Mouse (Mus musculus): ENCODE data around the gene Cdca5. TPM values are rescaled to one million over a fixed set of nuclear protein-coding genes. Genes with fewer than 3 reads are reported as not detected.
A peak's percentile ranks its signal among the peaks of the same experiment; 100 is the strongest.
"Not testable (repeated sequence)": the region's sequence is repeated elsewhere in the genome, so short reads cannot be mapped to it uniquely, and the experiment has no call there.

The Cdca5 gene
- polyA plus RNA-seq, 2 experiments, result 23.1 to 30.9 TPM

DNA sequence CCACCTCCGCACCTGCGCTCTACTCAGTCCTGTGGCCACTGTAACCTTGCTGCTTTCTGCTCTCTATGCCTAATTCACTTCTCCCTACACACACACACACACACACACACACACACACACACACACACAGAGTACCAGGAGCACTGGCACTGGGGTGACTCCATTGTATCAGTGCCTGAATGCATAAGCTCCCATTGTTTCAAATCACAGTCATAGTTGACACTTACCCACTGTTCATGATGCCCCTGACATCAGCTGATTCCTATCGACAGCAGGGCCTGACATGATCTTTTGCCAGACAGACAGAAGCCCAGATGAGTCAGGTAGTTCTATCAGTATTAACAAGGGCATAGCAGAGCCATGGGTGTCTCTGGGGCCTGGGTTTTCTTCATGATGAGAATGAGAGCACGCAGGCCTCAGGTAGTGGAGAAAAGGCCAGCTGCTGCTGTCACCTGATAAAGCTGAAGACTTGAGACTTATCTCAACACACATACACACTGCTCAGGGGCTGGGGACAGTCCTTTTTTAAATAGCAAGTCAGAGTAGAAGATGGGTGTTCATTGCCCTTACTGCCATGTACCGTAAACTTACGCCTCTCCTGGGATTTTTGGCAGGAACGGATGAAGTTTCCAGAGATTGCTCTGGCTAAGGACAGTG, 47.5 kb downstream of the Cdca5 start:
- Histone ChIP-seq H3K27me3 (ENCODE audit: control insufficient read depth, insufficient read depth, low read length) (no peaks in the 10 kb centered on the region), H3K36me3 (replicated peaks; ENCODE audit: control insufficient read depth, insufficient read depth, low read depth) (0 out of 2 replicates have a peak, but pooled peaks cover 2% of the 10 kb centered on the region), H3K4me1 (replicated peaks; ENCODE audit: control insufficient read depth in 2 of 2, insufficient read depth in 2 of 2, low read length in 1 of 2) (peaks cover 55 to 56% of the 10 kb centered on the region in 2 experiments), H3K27ac (peak overlapping the region; percentile 98), H3K4me3 (ENCODE audit: insufficient read depth in 1 of 2, low read depth in 2 of 2, low read length in 2 of 2) (peak overlapping the region; percentile 53 to 59), H3K4me2 (ENCODE audit: low read depth) (peak overlapping the region; percentile 91), H3K9ac (replicated peaks) (peak overlapping the region; percentile 64), H3K9me3 (ENCODE audit: control insufficient read depth, low read length) (no peaks in the 10 kb centered on the region)
- DNase-seq (ENCODE audit: low read depth in 3 of 3, low spot score in 3 of 3) (peak; percentile 77 to 81 (median 81)), ATAC-seq (ENCODE audit: insufficient read depth) (peak; percentile 78)
- WGBS (ENCODE audit: insufficient replicate concordance), result 44% methylated on average over 7 of the region's 7 CpGs
- TF ChIP-seq CTCF (IDR thresholded peaks at IDR 0.05; ENCODE audit: low read depth) (no peak), EP300 (IDR thresholded peaks at IDR 0.05; ENCODE audit: low read depth) (peak; percentile 90)

DNA sequence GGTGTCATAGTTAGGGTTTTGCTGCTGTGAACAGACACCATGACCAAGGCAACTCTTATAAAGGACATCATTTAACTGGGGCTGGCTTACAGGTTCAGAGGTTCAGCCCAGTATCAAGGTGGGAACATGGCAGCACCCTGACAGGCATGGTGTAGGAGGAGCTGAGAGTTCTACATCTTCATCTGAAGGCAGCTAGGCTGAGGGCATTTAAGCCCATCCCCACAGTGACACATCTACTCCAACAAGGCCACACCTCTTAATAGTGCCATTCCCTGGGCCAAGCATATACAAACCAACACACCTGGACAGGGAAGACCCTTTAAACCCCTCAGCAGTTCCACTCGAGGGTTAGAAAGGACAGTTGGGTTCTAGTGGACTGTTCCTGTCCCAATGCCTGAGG, 48.4 kb downstream of the Cdca5 start:
- WGBS (ENCODE audit: insufficient replicate concordance), result 28% methylated on average over 1 of the region's 1 CpGs
- DNase-seq (ENCODE audit: low read depth in 3 of 3, low spot score in 3 of 3); H3K36me3 ChIP-seq (replicated peaks; ENCODE audit: control insufficient read depth, insufficient read depth, low read depth); H3K27me3 ChIP-seq (ENCODE audit: control insufficient read depth, insufficient read depth, low read length); H3K9me3 ChIP-seq (ENCODE audit: control insufficient read depth, low read length): not testable (repeated sequence)
- peak overlapping the region; percentile 4 to 53; a peak in 2 of 4 replicates for H3K4me3 ChIP-seq (ENCODE audit: insufficient read depth in 1 of 2, low read depth in 2 of 2, low read length in 2 of 2)
- peaks cover 55 to 56% of the 10 kb centered on the region in 2 experiments for H3K4me1 ChIP-seq (replicated peaks; ENCODE audit: control insufficient read depth in 2 of 2, insufficient read depth in 2 of 2, low read length in 1 of 2)
- H3K4me2 ChIP-seq (ENCODE audit: low read depth), result peak overlapping the region; percentile 91
- H3K27ac ChIP-seq, result peak overlapping the region; percentile 98
- H3K9ac ChIP-seq (replicated peaks), result peak overlapping the region; percentile 64
- ATAC-seq (ENCODE audit: insufficient read depth), result peak; percentile 47; the same call in 1 of the 2 replicates

GRCm38 (mm10) chr19:6136397-6136796, 51.6 kb downstream of the Cdca5 start:
- Histone ChIP-seq H3K27me3 (ENCODE audit: control insufficient read depth, insufficient read depth, low read length) (no peaks in the 10 kb centered on the region), H3K4me2 (ENCODE audit: low read depth) (no peak overlapping the region), H3K9ac (replicated peaks) (no peak overlapping the region), H3K4me1 (replicated peaks; ENCODE audit: control insufficient read depth in 2 of 2, insufficient read depth in 2 of 2, low read length in 1 of 2) (peaks cover 29 to 36% of the 10 kb centered on the region in 2 experiments), H3K4me3 (ENCODE audit: insufficient read depth in 1 of 2, low read depth in 2 of 2, low read length in 2 of 2) (no peak overlapping the region), H3K36me3 (replicated peaks; ENCODE audit: control insufficient read depth, insufficient read depth, low read depth) (0 out of 2 replicates have a peak, but pooled peaks cover 2% of the 10 kb centered on the region), H3K9me3 (ENCODE audit: control insufficient read depth, low read length) (no peaks in the 10 kb centered on the region), H3K27ac (no peak overlapping the region)
- WGBS (ENCODE audit: insufficient replicate concordance), result 81% methylated on average over 3 of the region's 3 CpGs
- ATAC-seq (ENCODE audit: insufficient read depth), result no peak
- no peak for DNase-seq (ENCODE audit: low read depth in 3 of 3, low spot score in 3 of 3)
- TF ChIP-seq EP300 (IDR thresholded peaks at IDR 0.05; ENCODE audit: low read depth), result no peak
- no peak for TF ChIP-seq CTCF (IDR thresholded peaks at IDR 0.05; ENCODE audit: low read depth)

GRCm38 (mm10) chr19:6139701-6140100, 54.9 kb downstream of the Cdca5 start:
- H3K4me3 ChIP-seq (ENCODE audit: insufficient read depth in 1 of 2, low read depth in 2 of 2, low read length in 2 of 2), result no peak overlapping the region; a peak in 1 of 4 replicates
- ATAC-seq (ENCODE audit: insufficient read depth), result no peak

GRCm38 (mm10) chr19:6140374-6140677, 55.5 kb downstream of the Cdca5 start:
- no peaks in the 10 kb centered on the region for H3K27me3 ChIP-seq (ENCODE audit: control insufficient read depth, insufficient read depth, low read length)
- WGBS (ENCODE audit: insufficient replicate concordance), result 7% methylated on average over 16 of the region's 16 CpGs
- TF ChIP-seq CTCF (IDR thresholded peaks at IDR 0.05; ENCODE audit: low read depth) (no peak), EP300 (IDR thresholded peaks at IDR 0.05; ENCODE audit: low read depth) (no peak)
- peak overlapping the region; percentile 99 for H3K4me2 ChIP-seq (ENCODE audit: low read depth)
- peaks cover 0 to 12% of the 10 kb centered on the region in 2 experiments; a peak in 2 of 4 replicates for H3K4me1 ChIP-seq (replicated peaks; ENCODE audit: control insufficient read depth in 2 of 2, insufficient read depth in 2 of 2, low read length in 1 of 2)
- ATAC-seq (ENCODE audit: insufficient read depth), result peak; percentile 38
- no peaks in the 10 kb centered on the region for H3K9me3 ChIP-seq (ENCODE audit: control insufficient read depth, low read length)
- peak overlapping the region; percentile 73 to 81 for H3K4me3 ChIP-seq (ENCODE audit: insufficient read depth in 1 of 2, low read depth in 2 of 2, low read length in 2 of 2)
- peak overlapping the region; percentile 82 for H3K9ac ChIP-seq (replicated peaks)
- 0 out of 2 replicates have a peak, but pooled peaks cover 2% of the 10 kb centered on the region for H3K36me3 ChIP-seq (replicated peaks; ENCODE audit: control insufficient read depth, insufficient read depth, low read depth)
- no peak for DNase-seq (ENCODE audit: low read depth in 3 of 3, low spot score in 3 of 3)
- peak overlapping the region; percentile 97 for H3K27ac ChIP-seq

More at GRCm38 (mm10) chr19:6139701-6140100, 54.9 kb downstream of the Cdca5 start:
- Histone ChIP-seq H3K27ac (no peak overlapping the region), H3K27me3 (ENCODE audit: control insufficient read depth, insufficient read depth, low read length) (no peaks in the 10 kb centered on the region), H3K4me1 (replicated peaks; ENCODE audit: control insufficient read depth in 2 of 2, insufficient read depth in 2 of 2, low read length in 1 of 2) (peaks cover 0 to 12% of the 10 kb centered on the region in 2 experiments; a peak in 2 of 4 replicates), H3K9me3 (ENCODE audit: control insufficient read depth, low read length) (no peaks in the 10 kb centered on the region), H3K4me2 (ENCODE audit: low read depth) (peak overlapping the region; percentile 99), H3K36me3 (replicated peaks; ENCODE audit: control insufficient read depth, insufficient read depth, low read depth) (0 out of 2 replicates have a peak, but pooled peaks cover 2% of the 10 kb centered on the region), H3K9ac (replicated peaks) (no peak overlapping the region)
- no peak for TF ChIP-seq EP300 (IDR thresholded peaks at IDR 0.05; ENCODE audit: low read depth)
- no peak for TF ChIP-seq CTCF (IDR thresholded peaks at IDR 0.05; ENCODE audit: low read depth)
- no peak for DNase-seq (ENCODE audit: low read depth in 3 of 3, low spot score in 3 of 3)
- WGBS (ENCODE audit: insufficient replicate concordance), result 94% methylated on average over 6 of the region's 6 CpGs

Data from liver, embryonic 14.5 days (tissue).